Mouse (Mus musculus) hindbrain, postnatal 0 days (tissue): ENCODE measurements at regions not wholly inside any gene's neighbourhood (a gene's known extent, or its start where the extent isn't known, plus 50 kb on each side); places are given as distances from the start of the nearest gene placed in this dataset.

Source experiments
- ATAC-seq: fragments of 200-750 bp; cut with Nextera tagmentation; 2 replicates; pipeline ENCODE4 v1.8.0; 2017; ENCODE audit warnings: mild to moderate bottlenecking, moderate TSS enrichment, moderate library complexity
- DNase-seq: peaks from one replicate; pipeline ENCODE4 v3.0.0-alpha.2; 2015; ENCODE audit warnings: low spot score
- H3K27ac ChIP-seq: fragments of 300-500 bp; sonication (generic); 2 replicates; pipeline ENCODE4 v1.5.1; 2014; ENCODE audit warnings: mild to moderate bottlenecking
- H3K27me3 ChIP-seq: fragments of 300-500 bp; sonication (generic); 2 replicates; pipeline ENCODE4 v1.6.1; 2014; ENCODE audit warnings: low read length, mixed read lengths; ENCODE audit not compliant: insufficient read depth
- H3K36me3 ChIP-seq: fragments of 300-500 bp; sonication (generic); 2 replicates; pipeline ENCODE4 v1.6.1; 2014; ENCODE audit warnings: low read length, mixed read lengths; ENCODE audit not compliant: insufficient read depth
- H3K4me1 ChIP-seq: fragments of 300-500 bp; sonication (generic); 2 replicates; pipeline ENCODE4 v1.6.1; 2014; ENCODE audit warnings: antibody characterized with exemption, low read length, mixed read lengths; ENCODE audit not compliant: insufficient read depth
- H3K4me2 ChIP-seq: fragments of 300-500 bp; sonication (generic); 2 replicates; pipeline ENCODE4 v1.6.1; 2014; ENCODE audit warnings: low read depth, mild to moderate bottlenecking, low read length, moderate library complexity, mixed read lengths
- H3K4me3 ChIP-seq: fragments of 300-500 bp; sonication (generic); 2 replicates; pipeline ENCODE4 v1.5.1; 2014; ENCODE audit warnings: low read length
- H3K9ac ChIP-seq: fragments of 300-500 bp; sonication (generic); replicated peaks from 2 replicates; pipeline ENCODE4 v1.6.1; 2014; ENCODE audit warnings: mild to moderate bottlenecking, low read length, moderate library complexity, mixed read lengths
- H3K9me3 ChIP-seq: fragments of 300-500 bp; sonication (generic); 2 replicates; pipeline ENCODE4 v1.6.1; 2016; ENCODE audit warnings: low read length, mixed read lengths
- CTCF ChIP-seq: IDR thresholded peaks from 2 replicates; pipeline ENCODE4 v1.5.1; 2016; ENCODE audit warnings: antibody characterized with exemption, control low read depth, low read depth
- WGBS: fragments of 180-500 bp; shearing (Covaris S2); extraction: QIAGEN DNeasy Blood & Tissue Kit; methylation state at CpG from one replicate; pipeline ENCODE4 v1.1.7; 2014; 5-methylcytosine and 5-hydroxymethylcytosine counted together

- ATAC-seq (no peak), DNase-seq (no peak)
- no peak for TF ChIP-seq CTCF
- Histone ChIP-seq H3K36me3 (no peaks in the 10 kb centered on the region), H3K9ac (no peak overlapping the region), H3K4me3 (no peak overlapping the region), H3K9me3 (no peaks in the 10 kb centered on the region), H3K27me3 (no peaks in the 10 kb centered on the region), H3K27ac (no peak overlapping the region), H3K4me1 (no peaks in the 10 kb centered on the region), H3K4me2 (no peak overlapping the region)
- 93% methylated on average over 5 of the region's 5 CpGs for WGBS
Observed at GRCm38 (mm10) chr15:38589675-38590074, 1164.3 kb downstream of the 4930447A16Rik start.

DNA sequence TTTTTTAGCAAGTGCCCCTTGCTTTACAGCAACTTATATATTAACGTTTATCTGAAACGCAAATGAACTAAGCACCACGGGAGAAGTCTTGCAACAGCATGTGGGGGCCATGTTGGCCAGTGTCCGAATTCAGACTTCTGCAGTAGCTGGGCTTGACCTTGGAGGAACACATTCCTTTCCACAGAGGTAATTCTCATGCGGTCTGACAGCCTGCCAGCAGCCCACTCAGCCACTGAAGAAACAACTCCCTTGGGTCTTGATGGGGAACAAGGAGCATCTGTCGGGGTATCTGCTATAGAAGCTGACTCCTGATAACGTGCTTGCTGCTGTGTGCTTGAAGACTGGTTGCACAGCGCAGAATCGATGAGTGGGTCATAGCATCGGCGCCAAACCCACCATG is 1168.7 kb downstream of the 4930447A16Rik start:
- no peak overlapping the region for H3K27ac ChIP-seq
- H3K9ac ChIP-seq, result no peak overlapping the region
- peak; percentile 49 for DNase-seq
- TF ChIP-seq CTCF, result no peak
- ATAC-seq, result no peak
- no peak overlapping the region for H3K4me3 ChIP-seq
- H3K27me3 ChIP-seq, result no peaks in the 10 kb centered on the region
- H3K4me2 ChIP-seq, result no peak overlapping the region
- H3K36me3 ChIP-seq, result no peaks in the 10 kb centered on the region
- no peaks in the 10 kb centered on the region for H3K4me1 ChIP-seq
- no peaks in the 10 kb centered on the region for H3K9me3 ChIP-seq
- WGBS, result 74% methylated on average over 11 of the region's 11 CpGs

- no peak overlapping the region for H3K27ac ChIP-seq
- ATAC-seq, result no peak
Observed at GRCm38 (mm10) chr15:38594747-38595146, 1169.4 kb downstream of the 4930447A16Rik start.

DNA sequence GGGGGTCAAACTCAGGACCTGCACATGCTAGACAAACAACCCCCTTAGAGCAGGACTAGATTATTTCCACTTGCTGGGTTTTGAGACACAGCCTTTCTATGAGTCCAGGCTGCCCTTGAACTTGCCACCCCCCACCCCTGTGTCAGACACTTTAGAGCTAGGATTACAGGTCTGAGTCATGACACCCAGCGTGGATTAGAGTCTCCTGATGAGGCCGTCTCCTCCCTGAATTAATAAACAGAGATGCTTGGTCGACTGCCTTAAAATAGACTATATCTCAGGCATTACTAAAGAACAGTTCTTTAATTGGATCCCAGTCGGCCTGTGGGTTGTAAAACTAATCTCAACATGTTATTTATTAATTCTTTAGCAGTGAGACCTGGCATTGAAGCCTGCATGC is 1170.5 kb downstream of the 4930447A16Rik start:
- ATAC-seq (no peak), DNase-seq (no peak)
- no peaks in the 10 kb centered on the region for H3K36me3 ChIP-seq
- no peaks in the 10 kb centered on the region for H3K27me3 ChIP-seq
- no peak overlapping the region for H3K4me3 ChIP-seq
- TF ChIP-seq CTCF, result no peak
- WGBS, result 72% methylated on average over 4 of the region's 4 CpGs
- H3K4me1 ChIP-seq, result no peaks in the 10 kb centered on the region
- H3K9me3 ChIP-seq, result no peaks in the 10 kb centered on the region
- no peak overlapping the region for H3K4me2 ChIP-seq
- H3K27ac ChIP-seq, result no peak overlapping the region
- no peak overlapping the region for H3K9ac ChIP-seq

More at GRCm38 (mm10) chr15:38594747-38595146, 1169.4 kb downstream of the 4930447A16Rik start:
- no peaks in the 10 kb centered on the region for H3K4me1 ChIP-seq
- no peaks in the 10 kb centered on the region for H3K9me3 ChIP-seq
- H3K4me2 ChIP-seq, result no peak overlapping the region
- H3K27me3 ChIP-seq, result no peaks in the 10 kb centered on the region
- TF ChIP-seq CTCF, result no peak
- DNase-seq, result no peak
- no peak overlapping the region for H3K9ac ChIP-seq
- no peaks in the 10 kb centered on the region for H3K36me3 ChIP-seq
- 95% methylated on average over 2 of the region's 2 CpGs for WGBS
- no peak overlapping the region for H3K4me3 ChIP-seq

- H3K9me3 ChIP-seq, result no peaks in the 10 kb centered on the region
- 89% methylated on average over 3 of the region's 3 CpGs for WGBS
- TF ChIP-seq CTCF, result no peak
- H3K4me2 ChIP-seq, result no peak overlapping the region
- no peaks in the 10 kb centered on the region for H3K27me3 ChIP-seq
- no peak overlapping the region for H3K27ac ChIP-seq
- DNase-seq (no peak), ATAC-seq (no peak)
- H3K9ac ChIP-seq, result no peak overlapping the region
- no peaks in the 10 kb centered on the region for H3K36me3 ChIP-seq
- no peak overlapping the region for H3K4me3 ChIP-seq
- no peaks in the 10 kb centered on the region for H3K4me1 ChIP-seq
Observed at GRCm38 (mm10) chr15:38597458-38597857, 1172.1 kb downstream of the 4930447A16Rik start.

GRCm38 (mm10) chr15:38601436-38601835 is 1176.1 kb downstream of the 4930447A16Rik start:
- Histone ChIP-seq H3K36me3 (no peaks in the 10 kb centered on the region), H3K4me3 (no peak overlapping the region), H3K27me3 (no peaks in the 10 kb centered on the region), H3K4me2 (no peak overlapping the region), H3K9me3 (no peaks in the 10 kb centered on the region), H3K27ac (peak overlapping the region; percentile 48; the same call in 1 of the 2 replicates), H3K9ac (no peak overlapping the region), H3K4me1 (no peaks in the 10 kb centered on the region)
- ATAC-seq, result no peak
- 77% methylated on average over 7 of the region's 7 CpGs for WGBS
- DNase-seq, result no peak
- TF ChIP-seq CTCF, result no peak

DNA sequence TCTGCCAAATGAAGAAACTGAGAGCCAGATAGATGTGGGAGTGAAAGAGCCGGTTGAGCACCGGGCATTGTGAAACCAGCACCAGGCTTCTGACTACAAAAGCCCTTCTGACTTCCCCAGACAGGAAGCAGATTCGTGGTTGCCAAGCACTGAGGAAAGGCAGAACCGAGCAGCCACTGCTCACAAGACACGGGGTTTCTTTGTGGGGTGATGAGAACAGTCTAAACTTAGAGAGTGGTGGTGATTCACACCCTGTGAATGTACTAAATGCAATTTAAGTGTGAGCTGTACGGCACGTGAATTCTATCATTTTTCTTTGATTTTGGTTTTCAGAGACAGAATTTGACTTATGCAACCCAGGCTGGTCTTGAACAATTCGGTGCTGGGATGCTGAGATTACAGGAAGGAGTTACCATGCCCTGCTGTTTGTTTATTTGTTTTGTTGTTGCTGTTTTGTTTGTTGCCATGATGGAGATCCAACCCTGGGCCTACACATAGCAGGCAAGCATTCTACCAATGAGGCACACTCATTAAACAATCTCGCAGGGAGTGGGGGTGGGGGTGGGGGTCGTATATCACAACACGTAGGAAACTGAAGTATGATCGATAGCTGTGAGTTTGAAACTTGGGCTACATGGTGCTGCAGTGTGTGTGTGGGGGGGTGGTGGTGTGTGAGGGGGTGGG is 1177.0 kb downstream of the 4930447A16Rik start:
- DNase-seq (peak; percentile 75), ATAC-seq (peak; percentile 86)
- no peaks in the 10 kb centered on the region for H3K4me1 ChIP-seq
- H3K9ac ChIP-seq, result no peak overlapping the region
- H3K4me2 ChIP-seq, result no peak overlapping the region
- peak overlapping the region; percentile 52 for H3K27ac ChIP-seq
- no peaks in the 10 kb centered on the region for H3K36me3 ChIP-seq
- H3K4me3 ChIP-seq, result no peak overlapping the region
- 58% methylated on average over 12 of the region's 12 CpGs for WGBS
- TF ChIP-seq CTCF, result no peak
- H3K27me3 ChIP-seq, result no peaks in the 10 kb centered on the region
- H3K9me3 ChIP-seq, result no peaks in the 10 kb centered on the region
